Mouse (Mus musculus) liver, embryonic 14.5 days (tissue): ENCODE data around the gene Ddx41. TPM values are rescaled to one million over a fixed set of nuclear protein-coding genes. Genes with fewer than 3 reads are reported as not detected.

Experiments used
- ATAC-seq: fragments of 200-750 bp; cut with Nextera tagmentation; 2 replicates; pipeline ENCODE4 v1.8.0; 2017; ENCODE audit warnings: moderate number of reproducible peaks, mild to moderate bottlenecking, moderate library complexity; ENCODE audit not compliant: insufficient read depth
- DNase-seq, 3 experiments: peaks; one replicate each; pipeline ENCODE4 v3.0.0-alpha.2; 2012 to 2013; ENCODE audit warnings: low read depth in 3 of 3, low spot score in 3 of 3
- H3K27ac ChIP-seq: fragments of 300-500 bp; sonication (generic); 2 replicates; pipeline ENCODE4 v1.5.1; 2014; ENCODE audit warnings: moderate library complexity, mild to moderate bottlenecking, control low read depth, inconsistent platforms
- H3K27me3 ChIP-seq: fragments of 300-500 bp; sonication (generic); 2 replicates; pipeline ENCODE4 v1.6.1; 2014; ENCODE audit warnings: mild to moderate bottlenecking, low read length, moderate library complexity; ENCODE audit not compliant: control insufficient read depth, insufficient read depth
- H3K36me3 ChIP-seq: fragments of 300-500 bp; sonication (generic); replicated peaks from 2 replicates; pipeline ENCODE4 v1.6.1; 2014; ENCODE audit warnings: low read depth; ENCODE audit not compliant: control insufficient read depth, insufficient read depth
- H3K4me1 ChIP-seq, 2 experiments: fragments of 200-500 bp in 1 of 2; fragments of 300-500 bp in 1 of 2; sonication (generic) in 1 of 2; replicated peaks; 2 replicates each; pipeline ENCODE4 v1.6.1; 2012 to 2014; ENCODE audit warnings: antibody characterized with exemption in 1 of 2, inconsistent platforms in 1 of 2, low read length in 1 of 2; ENCODE audit not compliant: control insufficient read depth in 2 of 2, insufficient read depth in 2 of 2
- H3K4me2 ChIP-seq: fragments of 300-500 bp; sonication (generic); 2 replicates; pipeline ENCODE4 v1.6.1; 2014; ENCODE audit warnings: low read depth, mild to moderate bottlenecking, control low read depth, moderate library complexity
- H3K4me3 ChIP-seq, 2 experiments: fragments of 200-500 bp in 1 of 2; fragments of 300-500 bp in 1 of 2; sonication (generic) in 1 of 2; 2 replicates each; pipeline ENCODE4 v1.5.1; 2012 to 2014; ENCODE audit warnings: low read depth in 2 of 2, low read length in 2 of 2, mild to moderate bottlenecking in 2 of 2, control low read depth in 1 of 2, inconsistent platforms in 1 of 2, moderate library complexity in 1 of 2; ENCODE audit not compliant: insufficient read depth in 1 of 2
- H3K9ac ChIP-seq: fragments of 300-500 bp; sonication (generic); replicated peaks from 2 replicates; pipeline ENCODE4 v1.6.1; 2014; ENCODE audit warnings: mild to moderate bottlenecking, control low read depth, moderate library complexity
- H3K9me3 ChIP-seq: fragments of 300-500 bp; sonication (generic); 2 replicates; pipeline ENCODE4 v1.6.1; 2016; ENCODE audit warnings: low read length, mixed read lengths; ENCODE audit not compliant: control insufficient read depth
- CTCF ChIP-seq: IDR thresholded peaks from 2 replicates; pipeline ENCODE4 v1.5.1; 2016; ENCODE audit warnings: antibody characterized with exemption, low read depth, control low read depth
- EP300 ChIP-seq: IDR thresholded peaks from 2 replicates; pipeline ENCODE4 v1.6.1; 2016; ENCODE audit warnings: antibody characterized with exemption, low read depth
- WGBS: fragments of 180-500 bp; shearing (Covaris S2); extraction: QIAGEN DNeasy Blood & Tissue Kit; methylation state at CpG from one replicate; pipeline ENCODE4 v1.1.7; 2014; ENCODE audit not compliant: insufficient replicate concordance; 5-methylcytosine and 5-hydroxymethylcytosine counted together
- polyA plus RNA-seq, 2 experiments: library from polyadenylated mRNA; depleted of rRNA in 1 of 2; stranded (reverse) in 1 of 2; unstranded in 1 of 2; fragments of >200 nt; fragmentation: Nextera tagmentation in 1 of 2; extraction: Ambion mirVana in 1 of 2; gene quantifications; 2 replicates each; pipeline versions ENCODE4 v1.2.1 to v1.2.3; 2012 to 2014

Gene Ddx41
- polyA plus RNA-seq, 2 experiments, result 23.6 to 29.4 TPM

- H3K4me2 ChIP-seq, result peak overlapping the region; percentile 61
These were observed 49.4 kb downstream of the Ddx41 start for GRCm38 (mm10) chr13:55486916-55487577.

DNA sequence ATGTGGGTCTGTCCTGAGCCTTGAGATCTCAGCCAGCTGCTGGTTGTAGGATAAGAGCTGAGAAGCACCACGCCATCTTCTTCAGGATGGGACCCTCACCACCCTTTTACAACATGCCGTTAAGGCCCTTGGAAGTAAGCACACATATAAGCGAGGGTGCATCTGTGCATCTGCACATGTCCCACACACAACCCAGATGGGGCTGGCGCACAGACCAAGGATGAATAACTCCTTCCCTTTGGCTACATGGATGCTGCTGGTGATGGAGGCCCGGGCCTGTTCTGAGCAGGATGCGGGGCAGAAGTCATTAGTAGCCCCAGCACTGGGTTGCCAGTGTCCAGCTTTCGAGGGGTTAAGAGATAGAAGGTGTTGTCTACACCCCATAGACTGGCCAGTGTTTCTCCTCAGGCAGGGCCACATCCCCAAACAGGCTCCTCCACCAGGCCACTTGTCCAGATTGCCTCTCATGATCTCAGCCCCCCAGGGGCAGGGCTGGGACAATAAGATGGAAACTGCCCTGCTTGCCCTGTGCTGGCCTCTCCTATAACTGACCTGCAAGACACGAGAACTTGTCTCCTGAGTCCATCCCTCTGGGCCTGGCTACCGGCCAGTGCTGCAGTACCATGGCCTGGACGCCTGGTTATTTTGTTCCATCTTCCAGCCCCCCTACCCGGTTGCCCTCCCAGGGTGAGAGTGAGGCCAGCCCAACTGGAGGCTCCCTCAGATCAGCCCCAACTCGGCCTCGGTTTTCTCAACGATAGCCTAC lies 50.2 kb downstream of the Ddx41 start:
- Histone ChIP-seq H3K4me3 (no peak overlapping the region), H3K27ac (no peak overlapping the region), H3K9ac (no peak overlapping the region), H3K36me3 (no peaks in the 10 kb centered on the region), H3K9me3 (no peaks in the 10 kb centered on the region), H3K4me1 (no peaks in the 10 kb centered on the region; a peak in 1 of 4 replicates), H3K27me3 (peaks cover 51% of the 10 kb centered on the region), H3K4me2 (peak overlapping the region; percentile 61; the same call in 1 of the 2 replicates)
- ATAC-seq, result no peak
- DNase-seq, result no peak
- no peak for TF ChIP-seq CTCF
- no peak for TF ChIP-seq EP300
- WGBS, result 54% methylated on average over 14 of the region's 14 CpGs

More at GRCm38 (mm10) chr13:55486916-55487577, 49.4 kb downstream of the Ddx41 start:
- H3K27ac ChIP-seq, result no peak overlapping the region
- H3K4me1 ChIP-seq, result no peaks in the 10 kb centered on the region; a peak in 1 of 4 replicates
- DNase-seq (no peak), ATAC-seq (peak; percentile 25; the same call in 1 of the 2 replicates)
- peak overlapping the region; percentile 52 to 55 for H3K4me3 ChIP-seq
- H3K27me3 ChIP-seq, result peaks cover 51% of the 10 kb centered on the region
- TF ChIP-seq EP300, result no peak
- H3K36me3 ChIP-seq, result no peaks in the 10 kb centered on the region
- H3K9ac ChIP-seq, result peak overlapping the region; percentile 31
- no peaks in the 10 kb centered on the region for H3K9me3 ChIP-seq
- 0% methylated on average over 27 of the region's 29 CpGs for WGBS

DNA sequence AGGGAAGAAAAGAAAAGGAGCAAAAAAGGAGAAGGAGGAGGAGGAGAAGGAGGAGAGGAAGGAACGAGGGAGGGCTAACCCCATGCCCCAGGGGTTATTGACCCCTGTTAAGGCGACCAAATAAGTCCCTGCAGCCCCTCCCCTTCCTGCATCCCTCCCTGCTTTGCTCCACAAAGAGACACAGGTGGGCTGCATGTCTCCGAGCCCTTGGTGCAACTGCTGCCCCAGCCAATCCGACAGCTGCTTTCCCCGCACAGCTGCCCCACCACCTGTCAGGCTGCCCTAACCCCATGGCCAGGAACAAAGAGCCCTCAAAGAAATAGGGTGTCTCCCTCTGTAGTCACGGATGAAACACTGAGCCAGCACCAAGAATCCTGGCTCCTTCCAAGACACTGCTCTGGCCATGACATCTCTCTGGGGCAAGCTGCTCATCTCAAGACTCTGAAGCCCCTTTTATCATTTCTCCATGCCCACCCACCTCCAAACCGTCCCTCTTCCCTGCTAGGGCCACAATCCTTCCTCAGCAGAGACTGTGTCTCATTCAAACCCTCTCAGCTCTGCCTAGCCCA lies 51.9 kb downstream of the Ddx41 start:
- Histone ChIP-seq H3K27me3 (peaks cover 51% of the 10 kb centered on the region), H3K27ac (no peak overlapping the region), H3K36me3 (no peaks in the 10 kb centered on the region), H3K4me1 (no peaks in the 10 kb centered on the region; a peak in 1 of 4 replicates), H3K9ac (no peak overlapping the region), H3K9me3 (no peaks in the 10 kb centered on the region), H3K4me2 (no peak overlapping the region), H3K4me3 (no peak overlapping the region)
- DNase-seq, result no peak
- TF ChIP-seq EP300, result no peak
- TF ChIP-seq CTCF, result no peak
- WGBS, result 37% methylated on average over 7 of the region's 7 CpGs
- no peak for ATAC-seq

GRCm38 (mm10) chr13:55483593-55483992 lies 52.9 kb downstream of the Ddx41 start:
- Histone ChIP-seq H3K36me3 (no peaks in the 10 kb centered on the region), H3K4me2 (no peak overlapping the region), H3K4me3 (no peak overlapping the region), H3K9me3 (no peaks in the 10 kb centered on the region), H3K27ac (no peak overlapping the region), H3K4me1 (peaks cover 0 to 3% of the 10 kb centered on the region in 2 experiments; a peak in 1 of 4 replicates), H3K9ac (no peak overlapping the region), H3K27me3 (peaks cover 43% of the 10 kb centered on the region)
- TF ChIP-seq CTCF (no peak), EP300 (no peak)
- ATAC-seq (no peak), DNase-seq (no peak)
- WGBS, result 40% methylated on average over 15 of the region's 15 CpGs

DNA sequence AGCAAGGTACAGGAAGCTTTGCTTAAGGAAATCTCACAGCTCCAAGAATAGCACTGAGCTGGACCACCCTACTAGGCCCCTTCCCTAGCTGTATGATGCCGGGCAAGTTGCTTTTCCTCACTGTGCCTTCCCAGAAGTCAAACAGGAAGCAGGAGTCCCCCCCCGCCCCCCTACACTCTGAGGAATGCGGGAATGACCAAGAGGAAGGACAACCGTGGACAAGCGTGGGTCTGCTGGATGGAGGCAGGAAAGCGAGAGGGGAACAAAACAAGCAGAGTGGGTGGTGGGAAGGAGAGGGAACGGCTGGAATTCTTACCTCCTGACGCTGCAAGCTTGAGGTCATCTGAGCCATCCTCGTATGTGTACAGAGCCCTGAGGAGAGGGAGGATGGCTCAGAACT lies 53.4 kb downstream of the Ddx41 start:
- DNase-seq, result no peak
- ATAC-seq, result no peak
- Histone ChIP-seq H3K27ac (no peak overlapping the region), H3K9ac (no peak overlapping the region), H3K4me2 (no peak overlapping the region), H3K27me3 (peaks cover 39% of the 10 kb centered on the region), H3K4me3 (no peak overlapping the region), H3K9me3 (no peaks in the 10 kb centered on the region), H3K4me1 (peaks cover 0 to 3% of the 10 kb centered on the region in 2 experiments; a peak in 1 of 4 replicates), H3K36me3 (no peaks in the 10 kb centered on the region)
- 33% methylated on average over 9 of the region's 9 CpGs for WGBS
- no peak for TF ChIP-seq EP300
- no peak for TF ChIP-seq CTCF
